Mouse (Mus musculus): ENCODE measurements at regions not wholly inside any gene's neighbourhood (a gene's known extent, or its start where the extent isn't known, plus 50 kb on each side); places are given as distances from the start of the nearest gene placed in this dataset.
"Not testable (repeated sequence)": the region's sequence is repeated elsewhere in the genome, so short reads cannot be mapped to it uniquely, and the experiment has no call there.

DNA sequence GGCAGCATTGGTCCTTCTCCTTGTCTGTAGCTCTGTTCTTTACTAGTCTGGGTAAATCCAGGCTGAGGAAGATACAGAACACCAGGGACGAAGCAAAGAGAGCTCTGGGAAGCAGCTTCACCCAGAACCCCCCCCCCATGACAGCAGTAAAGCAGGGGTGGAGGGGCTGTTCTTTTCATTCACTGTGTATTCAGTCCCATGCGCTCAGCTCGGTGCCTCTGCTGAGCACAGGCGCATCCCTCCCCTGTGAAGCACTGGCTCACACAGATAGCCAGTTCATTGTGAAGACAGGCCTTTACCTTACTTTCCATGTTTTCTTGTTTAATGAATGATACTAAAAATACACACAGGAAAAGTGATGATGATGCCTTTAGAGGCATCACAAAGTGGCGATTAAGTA lies 338.8 kb upstream of the Igfbp7 start:
- no peak overlapping the region for H3K4me3 ChIP-seq (ENCODE audit: low read depth, low read length)
- no peak overlapping the region for H3K27ac ChIP-seq (ENCODE audit: low read depth, low read length)
- H3K27me3 ChIP-seq (ENCODE audit: control insufficient read depth, insufficient read depth, low read length), result no peaks in the 10 kb centered on the region
- 83% methylated on average over 5 of the region's 5 CpGs for WGBS
- no peaks in the 10 kb centered on the region for H3K9me3 ChIP-seq (ENCODE audit: control insufficient read depth, low read length)
- DNase-seq (ENCODE audit: low spot score) (no peak), ATAC-seq (ENCODE audit: insufficient read depth, low FRiP score, low TSS enrichment) (no peak)
- no peak overlapping the region for H3K9ac ChIP-seq (ENCODE audit: low read length)
- H3K4me1 ChIP-seq (ENCODE audit: control insufficient read depth, insufficient read depth, low read length), result no peaks in the 10 kb centered on the region
- no peaks in the 10 kb centered on the region for H3K36me3 ChIP-seq (ENCODE audit: control insufficient read depth, insufficient read depth, low read length)
- no peak overlapping the region for H3K4me2 ChIP-seq (ENCODE audit: low read depth)

- DNase-seq (ENCODE audit: low spot score) (no peak), ATAC-seq (ENCODE audit: insufficient read depth, low FRiP score, low TSS enrichment) (no peak)
- 83% methylated on average over 3 of the region's 3 CpGs for WGBS
- Histone ChIP-seq H3K4me1 (ENCODE audit: control insufficient read depth, insufficient read depth, low read length) (no peaks in the 10 kb centered on the region), H3K27ac (ENCODE audit: low read depth, low read length) (no peak overlapping the region), H3K27me3 (ENCODE audit: control insufficient read depth, insufficient read depth, low read length) (no peaks in the 10 kb centered on the region), H3K36me3 (ENCODE audit: control insufficient read depth, insufficient read depth, low read length) (no peaks in the 10 kb centered on the region), H3K9ac (ENCODE audit: low read length) (no peak overlapping the region), H3K9me3 (ENCODE audit: control insufficient read depth, low read length) (no peaks in the 10 kb centered on the region), H3K4me3 (ENCODE audit: low read depth, low read length) (no peak overlapping the region), H3K4me2 (ENCODE audit: low read depth) (no peak overlapping the region)
Observed at GRCm38 (mm10) chr5:77743467-77743866, 335.6 kb upstream of the Igfbp7 start.

- DNase-seq (ENCODE audit: low spot score); H3K9ac ChIP-seq (ENCODE audit: low read length); H3K4me3 ChIP-seq (ENCODE audit: low read depth, low read length); H3K27ac ChIP-seq (ENCODE audit: low read depth, low read length); H3K9me3 ChIP-seq (ENCODE audit: control insufficient read depth, low read length); H3K27me3 ChIP-seq (ENCODE audit: control insufficient read depth, insufficient read depth, low read length); ATAC-seq (ENCODE audit: insufficient read depth, low FRiP score, low TSS enrichment); H3K36me3 ChIP-seq (ENCODE audit: control insufficient read depth, insufficient read depth, low read length); H3K4me1 ChIP-seq (ENCODE audit: control insufficient read depth, insufficient read depth, low read length); H3K4me2 ChIP-seq (ENCODE audit: low read depth): not testable (repeated sequence)
- WGBS, result 83% methylated on average over 4 of the region's 4 CpGs
Observed at GRCm38 (mm10) chr5:77730286-77730685, 322.4 kb upstream of the Igfbp7 start.

GRCm38 (mm10) chr5:77681592-77681991 lies 273.8 kb upstream of the Igfbp7 start:
- Histone ChIP-seq H3K9me3 (ENCODE audit: control insufficient read depth, low read length) (no peaks in the 10 kb centered on the region), H3K4me2 (ENCODE audit: low read depth) (no peak overlapping the region), H3K4me3 (ENCODE audit: low read depth, low read length) (no peak overlapping the region), H3K9ac (ENCODE audit: low read length) (no peak overlapping the region), H3K4me1 (ENCODE audit: control insufficient read depth, insufficient read depth, low read length) (no peaks in the 10 kb centered on the region), H3K27ac (ENCODE audit: low read depth, low read length) (no peak overlapping the region), H3K36me3 (ENCODE audit: control insufficient read depth, insufficient read depth, low read length) (no peaks in the 10 kb centered on the region), H3K27me3 (ENCODE audit: control insufficient read depth, insufficient read depth, low read length) (no peaks in the 10 kb centered on the region)
- DNase-seq (ENCODE audit: low spot score), result no peak
- WGBS, result 69% methylated on average over 3 of the region's 3 CpGs
- ATAC-seq (ENCODE audit: insufficient read depth, low FRiP score, low TSS enrichment), result no peak

- no peak for DNase-seq (ENCODE audit: low spot score)
- WGBS, result 88% methylated on average over 15 of the region's 15 CpGs
- Histone ChIP-seq H3K36me3 (ENCODE audit: control insufficient read depth, insufficient read depth, low read length) (no peaks in the 10 kb centered on the region), H3K4me2 (ENCODE audit: low read depth) (no peak overlapping the region), H3K9me3 (ENCODE audit: control insufficient read depth, low read length) (no peaks in the 10 kb centered on the region), H3K27me3 (ENCODE audit: control insufficient read depth, insufficient read depth, low read length) (no peaks in the 10 kb centered on the region), H3K4me1 (ENCODE audit: control insufficient read depth, insufficient read depth, low read length) (no peaks in the 10 kb centered on the region), H3K27ac (ENCODE audit: low read depth, low read length) (no peak overlapping the region), H3K9ac (ENCODE audit: low read length) (no peak overlapping the region), H3K4me3 (ENCODE audit: low read depth, low read length) (no peak overlapping the region)
- ATAC-seq (ENCODE audit: insufficient read depth, low FRiP score, low TSS enrichment), result no peak
Observed at GRCm38 (mm10) chr5:77672073-77672924, 264.5 kb upstream of the Igfbp7 start.

DNA sequence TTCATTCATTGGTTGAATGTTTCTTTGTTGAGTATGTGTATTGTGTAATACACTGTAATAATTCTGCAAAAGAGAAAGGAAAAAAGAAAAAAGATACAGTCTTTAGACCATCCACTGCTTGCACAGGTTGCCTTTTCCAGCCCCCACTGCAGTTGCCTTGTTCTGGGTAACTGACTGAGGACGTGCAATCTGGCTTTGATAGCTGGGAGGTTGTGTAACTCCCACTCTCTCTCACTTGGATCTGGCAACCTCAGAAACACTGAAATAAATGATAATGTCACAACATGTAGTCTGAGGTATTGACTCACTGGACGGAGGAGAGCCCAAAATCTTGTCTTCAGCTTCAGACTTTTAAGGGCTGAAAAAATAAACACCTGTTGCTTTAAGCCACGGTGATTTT lies 255.3 kb upstream of the Igfbp7 start:
- H3K36me3 ChIP-seq (ENCODE audit: control insufficient read depth, insufficient read depth, low read length), result no peaks in the 10 kb centered on the region
- H3K9ac ChIP-seq (ENCODE audit: low read length), result no peak overlapping the region
- H3K27me3 ChIP-seq (ENCODE audit: control insufficient read depth, insufficient read depth, low read length), result no peaks in the 10 kb centered on the region
- no peaks in the 10 kb centered on the region for H3K9me3 ChIP-seq (ENCODE audit: control insufficient read depth, low read length)
- H3K4me1 ChIP-seq (ENCODE audit: control insufficient read depth, insufficient read depth, low read length), result no peaks in the 10 kb centered on the region
- no peak overlapping the region for H3K4me3 ChIP-seq (ENCODE audit: low read depth, low read length)
- WGBS, result 82% methylated on average over 3 of the region's 3 CpGs
- no peak for ATAC-seq (ENCODE audit: insufficient read depth, low FRiP score, low TSS enrichment)
- no peak overlapping the region for H3K27ac ChIP-seq (ENCODE audit: low read depth, low read length)
- H3K4me2 ChIP-seq (ENCODE audit: low read depth), result no peak overlapping the region
- no peak for DNase-seq (ENCODE audit: low spot score)

DNA sequence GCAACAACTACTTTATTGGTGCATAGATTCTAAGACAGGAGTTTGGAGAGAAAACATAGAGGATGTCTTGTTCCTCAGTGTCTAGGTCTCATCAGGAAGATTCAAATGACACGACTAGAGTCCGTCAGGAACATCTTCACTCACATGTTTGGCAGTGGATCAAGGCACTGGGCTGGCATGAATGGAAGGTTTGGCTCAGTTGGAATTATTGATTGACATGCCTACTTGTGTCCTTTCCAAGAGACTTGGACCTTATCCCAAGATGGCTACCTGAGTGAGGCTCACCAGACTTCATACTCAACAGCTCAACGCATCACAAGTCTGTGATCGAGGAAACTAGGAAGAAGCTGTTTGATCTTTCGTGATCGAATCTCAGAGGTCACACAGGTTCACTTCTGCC lies 251.2 kb upstream of the Igfbp7 start:
- ATAC-seq (ENCODE audit: insufficient read depth, low FRiP score, low TSS enrichment) (no peak), DNase-seq (ENCODE audit: low spot score) (no peak)
- 93% methylated on average over 6 of the region's 6 CpGs for WGBS
- Histone ChIP-seq H3K4me2 (ENCODE audit: low read depth) (no peak overlapping the region), H3K9me3 (ENCODE audit: control insufficient read depth, low read length) (no peaks in the 10 kb centered on the region), H3K4me3 (ENCODE audit: low read depth, low read length) (no peak overlapping the region), H3K4me1 (ENCODE audit: control insufficient read depth, insufficient read depth, low read length) (no peaks in the 10 kb centered on the region), H3K27ac (ENCODE audit: low read depth, low read length) (no peak overlapping the region), H3K36me3 (ENCODE audit: control insufficient read depth, insufficient read depth, low read length) (no peaks in the 10 kb centered on the region), H3K27me3 (ENCODE audit: control insufficient read depth, insufficient read depth, low read length) (no peaks in the 10 kb centered on the region), H3K9ac (ENCODE audit: low read length) (no peak overlapping the region)

DNA sequence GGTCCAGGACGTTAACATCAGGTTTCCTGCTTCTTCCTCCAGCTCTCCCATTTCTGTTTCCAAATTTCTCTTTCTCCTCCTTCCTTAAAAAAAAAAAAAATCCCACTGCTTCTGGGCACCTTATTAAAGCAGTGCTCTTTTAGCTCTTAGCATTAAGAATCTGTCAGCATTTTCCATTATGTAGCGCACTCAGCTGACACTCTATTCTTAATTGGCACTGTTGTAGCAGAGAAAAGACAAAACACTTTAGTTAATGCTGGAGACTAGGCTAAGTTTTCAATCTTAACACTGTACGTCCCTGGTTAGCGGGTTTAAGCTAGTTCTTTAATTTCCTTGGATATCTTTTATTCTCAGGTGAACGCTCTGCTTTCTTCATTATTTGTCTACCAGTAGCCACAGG lies 236.8 kb upstream of the Igfbp7 start:
- Histone ChIP-seq H3K4me1 (ENCODE audit: control insufficient read depth, insufficient read depth, low read length) (no peaks in the 10 kb centered on the region), H3K9me3 (ENCODE audit: control insufficient read depth, low read length) (no peaks in the 10 kb centered on the region), H3K4me3 (ENCODE audit: low read depth, low read length) (no peak overlapping the region), H3K36me3 (ENCODE audit: control insufficient read depth, insufficient read depth, low read length) (no peaks in the 10 kb centered on the region), H3K9ac (ENCODE audit: low read length) (no peak overlapping the region), H3K27ac (ENCODE audit: low read depth, low read length) (no peak overlapping the region), H3K4me2 (ENCODE audit: low read depth) (no peak overlapping the region), H3K27me3 (ENCODE audit: control insufficient read depth, insufficient read depth, low read length) (no peaks in the 10 kb centered on the region)
- DNase-seq (ENCODE audit: low spot score), result no peak
- no peak for ATAC-seq (ENCODE audit: insufficient read depth, low FRiP score, low TSS enrichment)
- WGBS, result 87% methylated on average over 5 of the region's 5 CpGs

GRCm38 (mm10) chr5:77620402-77620801 lies 212.6 kb upstream of the Igfbp7 start:
- Histone ChIP-seq H3K9me3 (ENCODE audit: control insufficient read depth, low read length) (no peaks in the 10 kb centered on the region), H3K27ac (ENCODE audit: low read depth, low read length) (no peak overlapping the region), H3K27me3 (ENCODE audit: control insufficient read depth, insufficient read depth, low read length) (no peaks in the 10 kb centered on the region), H3K4me2 (ENCODE audit: low read depth) (no peak overlapping the region), H3K4me1 (ENCODE audit: control insufficient read depth, insufficient read depth, low read length) (no peaks in the 10 kb centered on the region), H3K9ac (ENCODE audit: low read length) (no peak overlapping the region), H3K4me3 (ENCODE audit: low read depth, low read length) (no peak overlapping the region), H3K36me3 (ENCODE audit: control insufficient read depth, insufficient read depth, low read length) (no peaks in the 10 kb centered on the region)
- ATAC-seq (ENCODE audit: insufficient read depth, low FRiP score, low TSS enrichment) (no peak), DNase-seq (ENCODE audit: low spot score) (no peak)
- 82% methylated on average over 4 of the region's 4 CpGs for WGBS

All from neural tube, embryonic 11.5 days (tissue).